Mouse (Mus musculus): ENCODE measurements around the gene Frmd4b. TPM values are rescaled to one million over a fixed set of nuclear protein-coding genes. Genes with fewer than 3 reads are reported as not detected.
"Not testable (repeated sequence)": the region's sequence is repeated elsewhere in the genome, so short reads cannot be mapped to it uniquely, and the experiment has no call there.

Frmd4b gene
- polyA plus RNA-seq, 2 experiments from 2014 or later = 12.0 to 12.1 TPM

DNA sequence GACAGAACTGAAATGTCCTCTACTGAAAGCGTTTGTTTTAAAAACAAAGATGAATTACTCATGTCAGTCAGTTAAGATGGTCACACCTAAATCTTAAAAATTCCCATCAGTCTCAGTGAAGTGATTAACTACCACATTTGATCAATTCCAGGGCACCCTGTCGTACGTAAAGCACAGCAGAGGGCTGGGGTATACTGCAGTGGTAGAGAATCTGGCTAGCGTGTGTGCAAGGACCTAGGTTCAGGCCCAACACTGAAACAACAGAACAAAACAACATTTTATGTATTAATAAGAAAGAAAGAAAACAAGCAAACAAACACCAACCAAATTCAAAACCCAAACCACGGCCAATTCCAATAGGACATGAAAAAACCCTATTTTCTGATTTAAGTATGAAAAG, 331.0 kb downstream of the Frmd4b start:
- no peak for ATAC-seq

DNA sequence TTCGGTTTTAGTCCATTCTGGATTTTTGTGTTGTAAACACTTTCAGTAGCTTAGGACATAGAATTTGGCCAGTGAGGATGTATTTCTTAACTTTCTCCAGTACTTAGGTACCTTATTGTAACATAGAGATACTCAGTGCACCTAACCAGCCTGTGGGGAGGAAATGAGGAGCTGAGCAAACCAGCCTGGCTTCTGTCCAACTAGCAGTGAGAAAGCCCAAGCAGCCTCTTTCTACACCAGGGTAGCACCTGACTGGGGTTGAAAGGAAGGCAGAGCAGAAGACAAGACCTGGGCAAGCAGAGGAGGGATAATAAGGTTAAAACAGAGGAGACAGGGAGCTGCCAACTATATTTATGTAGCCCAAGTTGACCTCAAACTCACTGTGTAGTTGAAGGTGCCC, 333.7 kb downstream of the Frmd4b start:
- ATAC-seq = no peak

- no peak for ATAC-seq
Measured at GRCm38 (mm10) chr6:97278878-97279277, 338.5 kb downstream of the Frmd4b start.

DNA sequence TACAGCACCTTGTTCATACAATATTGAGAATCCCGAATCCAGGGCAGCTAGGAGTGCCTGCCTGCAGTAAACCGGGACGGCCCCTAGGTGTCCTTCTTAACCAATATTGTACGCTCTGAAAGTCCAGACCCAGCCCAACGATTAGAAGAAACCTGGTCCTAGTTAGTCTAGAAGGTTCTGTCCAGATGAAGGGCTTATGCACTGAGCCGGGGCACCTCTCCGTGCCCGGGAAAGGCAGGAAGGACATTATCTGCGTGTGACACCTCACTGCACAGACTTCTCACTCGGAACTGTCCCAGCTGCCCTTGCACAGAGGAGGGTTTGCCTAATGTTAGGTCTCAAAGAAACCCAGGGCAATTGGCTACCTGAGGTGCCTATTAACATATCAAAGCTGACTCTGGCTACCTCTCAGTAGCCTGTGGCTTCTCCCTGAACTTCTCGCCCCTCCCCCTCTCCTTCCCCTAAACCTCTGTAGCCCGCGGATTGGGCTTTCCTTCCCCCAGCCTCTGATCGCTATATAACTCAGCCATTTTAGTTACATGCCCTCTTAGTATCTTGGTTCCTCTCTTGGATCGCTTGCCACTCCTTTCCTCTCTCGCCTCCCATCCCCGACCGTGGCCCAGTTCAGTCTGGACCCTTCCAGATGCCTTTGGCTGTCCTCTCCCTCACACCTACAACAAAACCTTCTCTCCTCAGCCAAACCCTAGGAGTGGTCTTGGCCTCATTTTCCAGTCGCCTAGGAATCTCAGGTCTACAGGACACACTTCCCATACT, 339.1 kb downstream of the Frmd4b start:
- ATAC-seq = peak; percentile 76

DNA sequence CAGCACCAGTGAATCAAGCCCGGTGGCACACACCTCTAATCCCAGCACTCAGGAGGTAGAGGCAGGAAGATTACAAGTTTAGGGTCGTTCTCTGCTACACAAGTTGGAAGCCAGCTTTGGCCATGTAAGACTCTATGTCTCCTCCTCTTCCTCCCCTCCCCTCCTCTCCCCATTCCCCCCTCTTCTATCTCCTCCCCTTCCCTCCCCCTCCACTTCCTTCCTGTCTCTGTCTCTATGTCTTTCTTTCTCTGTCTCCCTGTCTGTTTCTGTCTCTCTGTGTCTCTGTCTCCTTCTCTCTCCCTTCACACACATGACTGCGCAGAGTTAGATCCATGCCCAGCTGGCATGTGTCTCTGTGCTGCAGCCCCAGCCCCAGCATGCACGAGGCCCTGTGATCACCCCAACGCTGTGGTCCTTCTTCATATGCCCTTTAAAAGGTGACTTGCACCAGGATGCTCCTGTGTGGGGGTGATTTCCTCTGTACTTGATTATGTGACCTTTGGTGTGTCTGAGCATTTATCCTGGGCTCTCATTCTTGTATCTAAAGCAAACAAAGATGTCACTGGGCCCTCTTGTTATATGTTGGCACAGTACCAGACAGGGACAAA, 340.3 kb downstream of the Frmd4b start:
- ATAC-seq = peak; percentile 58

GRCm38 (mm10) chr6:97276366-97276765, 341.0 kb downstream of the Frmd4b start:
- ATAC-seq = no peak

- ATAC-seq = peak; percentile 33
Measured at GRCm38 (mm10) chr6:97275760-97276159, 341.6 kb downstream of the Frmd4b start.

GRCm38 (mm10) chr6:97273777-97274176, 343.6 kb downstream of the Frmd4b start:
- no peak for ATAC-seq

GRCm38 (mm10) chr6:97273058-97273710, 344.2 kb downstream of the Frmd4b start:
- no peak for ATAC-seq

- ATAC-seq = no peak
Measured at GRCm38 (mm10) chr6:97272349-97272748, 345.0 kb downstream of the Frmd4b start.

GRCm38 (mm10) chr6:97269596-97269995, 347.7 kb downstream of the Frmd4b start:
- no peak for ATAC-seq

GRCm38 (mm10) chr6:97267132-97267531, 350.2 kb downstream of the Frmd4b start:
- ATAC-seq = no peak

DNA sequence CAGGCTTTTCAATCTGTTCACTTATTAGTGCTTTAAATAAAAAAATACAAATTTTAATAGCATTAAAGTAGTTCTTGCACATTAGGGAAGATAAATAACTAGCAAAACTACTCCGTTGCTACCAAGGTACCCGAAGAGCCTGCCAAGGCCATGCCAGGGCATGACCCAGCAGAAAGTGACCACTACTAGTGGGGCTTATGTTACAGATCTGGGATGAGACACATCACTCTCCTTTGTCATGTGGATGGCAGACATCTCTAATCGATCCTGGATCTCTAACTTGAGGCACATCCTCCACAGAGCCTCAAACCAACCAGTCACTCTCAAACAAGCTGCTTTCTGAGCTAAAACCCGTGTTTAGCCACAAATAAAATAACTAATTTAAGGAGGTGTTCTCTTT, 350.7 kb downstream of the Frmd4b start:
- no peak for ATAC-seq

GRCm38 (mm10) chr6:97265705-97266104, 351.6 kb downstream of the Frmd4b start:
- no peak for ATAC-seq

DNA sequence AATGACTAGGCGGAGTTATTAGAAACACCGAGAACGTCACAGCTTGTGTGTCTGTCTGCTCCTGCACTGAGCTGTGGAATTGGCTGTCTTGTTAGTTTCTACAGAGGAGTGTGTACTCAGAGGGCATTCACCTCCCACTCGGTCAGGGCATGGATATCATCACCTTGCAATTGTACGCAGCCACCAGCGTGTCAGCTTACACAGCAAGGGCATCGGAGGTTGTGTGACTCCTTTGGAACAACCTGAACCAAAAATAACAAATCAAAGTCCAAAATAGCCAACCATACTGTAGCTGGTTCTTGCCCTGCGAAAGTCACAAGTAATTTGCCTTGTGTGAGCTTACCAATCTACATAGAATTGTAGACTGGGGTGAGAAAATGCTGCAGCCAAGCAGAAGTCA, 352.1 kb downstream of the Frmd4b start:
- ATAC-seq = no peak

GRCm38 (mm10) chr6:97263750-97264149, 353.6 kb downstream of the Frmd4b start:
- ATAC-seq = peak; percentile 63

- no peak for ATAC-seq
Measured at GRCm38 (mm10) chr6:97262229-97262628, 355.1 kb downstream of the Frmd4b start.

DNA sequence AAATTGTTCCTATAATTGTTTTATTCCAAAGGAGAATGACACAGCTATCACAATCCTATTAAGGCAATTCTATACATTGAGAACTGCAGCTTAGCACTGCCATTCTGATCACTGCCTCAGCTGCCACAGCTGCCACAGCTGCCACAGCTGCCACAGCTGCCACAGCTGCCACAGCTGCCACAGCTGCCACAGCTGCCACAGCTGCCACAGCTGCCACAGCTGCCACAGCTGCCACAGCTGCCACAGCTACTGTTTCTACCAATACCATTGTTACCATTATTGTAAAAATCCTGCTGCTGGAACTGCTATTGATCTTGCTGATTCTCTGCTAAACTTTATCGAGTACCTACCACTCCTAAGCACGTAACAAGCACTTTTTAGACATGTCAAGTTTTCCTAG, 357.4 kb downstream of the Frmd4b start:
- ATAC-seq = not testable (repeated sequence)

- no peak for ATAC-seq
Measured at GRCm38 (mm10) chr6:97258489-97258888, 358.9 kb downstream of the Frmd4b start.

GRCm38 (mm10) chr6:97252711-97253221, 364.6 kb downstream of the Frmd4b start, which contains the start of gene Lmod3:
Gene Lmod3 (minus strand): TSS chr6:97252759.
- ATAC-seq = no peak

DNA sequence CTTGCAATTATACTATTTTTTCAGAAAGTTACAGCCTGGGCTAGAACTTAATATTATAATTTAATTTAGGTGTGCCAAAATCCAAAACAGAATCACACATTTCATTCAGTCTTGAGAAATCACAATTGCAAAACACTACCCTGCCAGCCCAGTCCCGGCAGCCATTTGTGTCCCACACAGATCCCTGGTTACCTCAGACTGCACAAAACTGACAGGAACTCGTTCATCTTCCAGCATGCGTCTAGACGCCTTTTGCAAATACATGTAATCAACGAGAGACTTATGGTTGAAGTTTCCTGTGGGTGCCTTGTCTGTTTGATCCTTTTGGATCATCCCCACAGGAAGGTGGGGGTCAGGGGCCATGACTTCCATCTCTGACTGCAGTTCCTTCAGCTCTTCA, 365.3 kb downstream of the Frmd4b start:
- no peak for ATAC-seq

DNA sequence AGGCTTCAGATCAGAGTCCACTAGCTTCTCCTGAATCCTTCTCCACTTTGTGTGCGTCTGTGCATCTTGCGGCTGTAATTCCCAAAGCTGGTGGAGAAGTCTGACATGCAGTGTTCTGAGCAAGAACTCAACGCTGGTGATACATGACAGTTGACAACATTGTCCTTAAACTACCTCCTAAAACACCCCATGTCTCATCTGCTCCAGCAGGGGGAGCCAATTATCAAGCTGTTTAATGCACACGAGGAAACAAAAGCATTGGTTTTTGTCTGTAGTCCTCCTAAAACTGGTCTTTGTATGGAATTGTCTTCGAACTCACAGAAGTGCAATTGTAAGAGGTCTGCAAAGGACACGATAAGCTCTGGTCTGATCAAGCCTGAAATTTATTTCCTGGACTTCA, 366.4 kb downstream of the Frmd4b start:
- peak; percentile 89 for ATAC-seq

- no peak for ATAC-seq
Measured at GRCm38 (mm10) chr6:97245200-97245599, 372.1 kb downstream of the Frmd4b start.

- ATAC-seq = no peak
Measured at GRCm38 (mm10) chr6:97242522-97242921, 374.8 kb downstream of the Frmd4b start.

Data from CD4-positive, CD25-positive, alpha-beta regulatory T cell, adult 4 months (primary cell).